Comparison of ENCODE assay signal across 11 mouse cellular contexts in genomic region chr16:25262965-25263364, GRCm38 (mm10). TPM values are rescaled to one million over a fixed set of nuclear protein-coding genes. Genes with fewer than 3 reads are reported as not detected.
DNase-seq lines count a peak whose midpoint lies in the region; ATAC-seq and TF ChIP-seq lines count a peak whose summit lies in the region.
"Had no signal": no experiment of that assay in that cellular context is flagged by ENCODE, and none has a peak within 500 bp of the region (broad histone marks: within the 10 kb centered on the region; RNA-seq: fewer than 3 reads in every experiment).

No protein-coding gene starts in this region.

- intact Hi-C loops in gastrocnemius, adult 2 months (cut with DNase I) = loop anchor here (2.0 to 5.0 kb wide), 4 partner anchors 42 to 1301 kb away; no protein-coding TSS in a partner anchor
- intact Hi-C loops in gastrocnemius, postnatal 14 days (cut with DNase I; ENCODE audit: low total_unique reads) = loop anchor here (5.0 to 10.0 kb wide), 2 partner anchors 188 to 1281 kb away; no protein-coding TSS in a partner anchor

- H3K27ac ChIP-seq in gastrocnemius, adult 2 months = peak overlapping the region; percentile 79
- H3K27ac ChIP-seq in heart, embryonic 12.5 days (ENCODE audit: poor library complexity, severe bottlenecking) = no peak overlapping the region
- no peak overlapping the region for H3K27ac ChIP-seq in kidney, embryonic 14.5 days (ENCODE audit: low read depth, low read length)
- H3K27ac ChIP-seq: liver, embryonic 15.5 days; neural tube, embryonic 13.5 days had no signal

- H3K36me3 ChIP-seq in heart, embryonic 12.5 days = no peaks in the 10 kb centered on the region
- H3K36me3 ChIP-seq in kidney, embryonic 14.5 days (ENCODE audit: control insufficient read depth, insufficient read depth, low read length) = no peaks in the 10 kb centered on the region
- H3K36me3 ChIP-seq: liver, embryonic 15.5 days; neural tube, embryonic 13.5 days had no signal

- no peak overlapping the region for H3K4me3 ChIP-seq in gastrocnemius, adult 2 months
- H3K4me3 ChIP-seq in heart, embryonic 12.5 days = no peak overlapping the region
- no peak overlapping the region for H3K4me3 ChIP-seq in kidney, embryonic 14.5 days (ENCODE audit: low read length)
- H3K4me3 ChIP-seq: liver, embryonic 15.5 days; neural tube, embryonic 13.5 days had no signal

- WGBS in heart, embryonic 12.5 days = 30% methylated on average over 4 of the region's 4 CpGs
- whole genome bisulfite sequencing in kidney, embryonic 14.5 days = 76% methylated on average over 4 of the region's 4 CpGs

- no peaks in the 10 kb centered on the region for H3K9me3 ChIP-seq in heart, embryonic 12.5 days (replicated peaks)
- H3K9me3 ChIP-seq in kidney, embryonic 14.5 days (ENCODE audit: control insufficient read depth, low read length) = no peaks in the 10 kb centered on the region
- H3K9me3 ChIP-seq: liver, embryonic 15.5 days; neural tube, embryonic 13.5 days had no signal

- TF ChIP-seq CTCF in gastrocnemius, adult 2 months (IDR thresholded peaks at IDR 0.05) = no peak

- no peak overlapping the region for H3K9ac ChIP-seq in heart, embryonic 12.5 days
- H3K9ac ChIP-seq in kidney, embryonic 14.5 days (ENCODE audit: low read depth, low read length) = no peak overlapping the region
- H3K9ac ChIP-seq: liver, embryonic 15.5 days; neural tube, embryonic 13.5 days had no signal

- peaks cover 10% of the 10 kb centered on the region for H3K4me1 ChIP-seq in heart, embryonic 12.5 days (replicated peaks)
- no peaks in the 10 kb centered on the region for H3K4me1 ChIP-seq in kidney, embryonic 14.5 days (ENCODE audit: control insufficient read depth, insufficient read depth, low read length)
- H3K4me1 ChIP-seq: liver, embryonic 15.5 days had no signal

- ATAC-seq in heart, embryonic 12.5 days (ENCODE audit: insufficient number of reproducible peaks, low FRiP score) = peak; percentile 74
- no peak for ATAC-seq in kidney, embryonic 14.5 days (ENCODE audit: low FRiP score, low TSS enrichment)

- no peaks in the 10 kb centered on the region for H3K27me3 ChIP-seq in heart, embryonic 12.5 days (replicated peaks)
- H3K27me3 ChIP-seq in kidney, embryonic 14.5 days (ENCODE audit: control insufficient read depth, insufficient read depth, low read length) = peaks cover 4% of the 10 kb centered on the region; the same call in 1 of the 2 replicates
- H3K27me3 ChIP-seq: neural tube, embryonic 13.5 days had no signal

- no peak overlapping the region for H3K4me2 ChIP-seq in heart, embryonic 12.5 days
- no peak overlapping the region for H3K4me2 ChIP-seq in kidney, embryonic 14.5 days (replicated peaks; ENCODE audit: low read depth, low read length)
- H3K4me2 ChIP-seq: liver, embryonic 15.5 days; neural tube, embryonic 13.5 days had no signal

- no peak for DNase-seq in gastrocnemius, adult 2 months
- DNase-seq in gastrocnemius, postnatal 14 days = no peak
- DNase-seq in 3134 (ENCODE audit: extremely low read depth, insufficient read length, low spot score) = peak; percentile 49
- DNase-seq in Muller cell, postnatal 12 days (ENCODE audit: inconsistent ontology term) = peak; percentile 57
- no peak for DNase-seq in cerebellum, adult 8-10 months
- no peak for DNase-seq in cerebellum, postnatal 4 days (ENCODE audit: low spot score in 2 of 2)

RNA-seq across cellular contexts. Expression of gene Tprg, which starts 23.7 kb away (rescaled TPM):
- not detected for total RNA-seq in gastrocnemius, adult 2 months (2021)
- total RNA-seq in gastrocnemius, postnatal 14 days (2021) = not detected
- not detected in 2 replicates for polyA plus RNA-seq in heart, embryonic 12.5 days (2016; fragmentation: Nextera tagmentation; extraction: Ambion mirVana)
- polyA plus RNA-seq in kidney, embryonic 14.5 days (2014; fragmentation: Nextera tagmentation; extraction: Ambion mirVana) = not detected in 2 replicates
- total RNA-seq: layer of hippocampus, postnatal 25 days had no signal
- polyA plus RNA-seq: liver, embryonic 15.5 days; neural tube, embryonic 13.5 days had no signal

Comparison
In these comparisons a context has a peak if more than half of its experiments do, and no peak if none do; other contexts are left out.
1. DNase-seq: peak in 3134 (single experiment) and Muller cell, postnatal 12 days (single experiment); none in gastrocnemius, adult 2 months (single experiment), gastrocnemius, postnatal 14 days (single experiment), cerebellum, adult 8-10 months (single experiment) and cerebellum, postnatal 4 days (0 of 2).